Mouse (Mus musculus) kidney, embryonic 16.5 days (tissue): Measurements from ENCODE around the gene Map3k13. TPM values are rescaled to one million over a fixed set of nuclear protein-coding genes. Genes with fewer than 3 reads are reported as not detected.

Experiments
- ATAC-seq: fragments of 200-750 bp; cut with Nextera tagmentation; 2 replicates; pipeline ENCODE4 v1.8.0; 2017; ENCODE audit warnings: moderate TSS enrichment; ENCODE audit not compliant: low FRiP score, low TSS enrichment
- H3K27ac ChIP-seq: fragments of 300-500 bp; sonication (generic); 2 replicates; pipeline ENCODE4 v1.5.1; 2014; ENCODE audit warnings: low read length
- H3K27me3 ChIP-seq: fragments of 300-500 bp; sonication (generic); 2 replicates; pipeline ENCODE4 v1.6.1; 2014; ENCODE audit warnings: low read length, control low read depth, mixed read lengths; ENCODE audit not compliant: insufficient read depth
- H3K36me3 ChIP-seq: fragments of 300-500 bp; sonication (generic); 2 replicates; pipeline ENCODE4 v1.6.1; 2014; ENCODE audit warnings: low read length, control low read depth, mixed read lengths; ENCODE audit not compliant: insufficient read depth
- H3K4me1 ChIP-seq: fragments of 300-500 bp; sonication (generic); 2 replicates; pipeline ENCODE4 v1.6.1; 2014; ENCODE audit warnings: low read length, control low read depth, mixed read lengths; ENCODE audit not compliant: insufficient read depth
- H3K4me2 ChIP-seq: fragments of 300-500 bp; sonication (generic); replicated peaks from 2 replicates; pipeline ENCODE4 v1.6.1; 2014; ENCODE audit warnings: low read depth, low read length
- H3K4me3 ChIP-seq: fragments of 300-500 bp; sonication (generic); 2 replicates; pipeline ENCODE4 v1.5.1; 2014; ENCODE audit warnings: mild to moderate bottlenecking, low read length
- H3K9ac ChIP-seq: fragments of 300-500 bp; sonication (generic); replicated peaks from 2 replicates; pipeline ENCODE4 v1.6.1; 2014; ENCODE audit warnings: low read length
- H3K9me3 ChIP-seq: fragments of 300-500 bp; sonication (generic); 2 replicates; pipeline ENCODE4 v1.6.1; 2016; ENCODE audit warnings: low read length, control low read depth
- WGBS: fragments of 180-500 bp; shearing (Covaris S2); extraction: QIAGEN DNeasy Blood & Tissue Kit; methylation state at CpG from one replicate; pipeline ENCODE4 v1.1.7; 2014; 5-methylcytosine and 5-hydroxymethylcytosine counted together
- polyA plus RNA-seq: library from polyadenylated mRNA; unstranded; fragments of >200 nt; fragmentation: Nextera tagmentation; extraction: Ambion mirVana; gene quantifications from 2 replicates; pipeline ENCODE4 v1.2.1, GENCODE M21; 2015

Gene Map3k13
- polyA plus RNA-seq = 1.0 and 1.2 TPM in 2 replicates

DNA sequence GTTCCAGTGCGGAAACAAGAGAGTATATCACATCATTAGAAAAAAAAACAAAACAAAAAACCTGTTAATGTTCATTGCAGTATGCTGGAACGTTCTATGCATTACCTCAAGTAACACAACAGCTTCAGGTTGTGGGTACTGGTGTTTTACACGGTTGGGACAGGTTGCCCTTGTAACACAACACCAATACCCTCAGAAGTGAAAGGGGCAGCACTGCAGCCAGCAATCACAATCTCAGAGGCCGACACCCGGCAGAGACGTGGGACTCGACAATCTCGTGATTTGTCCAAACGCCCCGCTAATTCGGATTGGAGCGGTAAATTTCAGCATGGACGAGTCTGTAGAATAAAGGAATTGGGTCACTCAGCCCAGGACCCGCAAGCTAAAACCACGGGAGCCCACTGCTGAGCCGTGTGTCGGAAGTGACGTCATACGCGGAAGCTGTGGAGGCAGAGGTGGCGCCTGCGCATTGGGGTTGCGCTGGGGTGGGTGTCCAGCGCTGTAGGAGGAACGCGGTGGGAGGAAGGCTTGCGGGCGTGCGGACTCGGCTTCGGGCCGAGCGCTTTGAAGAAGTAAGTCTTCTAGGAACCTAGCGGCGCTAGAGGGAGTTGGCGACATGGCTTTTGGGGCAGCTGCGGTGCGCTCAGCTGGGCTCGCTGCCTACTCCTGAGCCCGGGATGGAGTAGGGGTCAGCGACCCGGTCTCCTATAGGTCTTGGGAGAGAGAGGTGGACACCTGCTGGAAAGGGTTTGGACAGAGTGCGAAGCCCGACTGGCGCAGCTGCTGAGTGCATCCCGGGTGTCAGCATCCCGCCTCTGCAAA lies at the start of gene Map3k13:
Gene Map3k13 (plus strand): TSS at position 472 of the 822 bp plus-strand sequence.
- Histone ChIP-seq H3K9me3 (0 out of 2 replicates have a peak, but pooled peaks cover 3% of the 10 kb centered on the region), H3K36me3 (0 out of 2 replicates have a peak, but pooled peaks cover under 1% of the 10 kb centered on the region), H3K4me1 (peaks cover 10% of the 10 kb centered on the region; the same call in 1 of the 2 replicates), H3K4me2 (peak within 1 kb of the TSS; percentile 95), H3K4me3 (peak within 1 kb of the TSS; percentile 70), H3K27me3 (no peaks in the 10 kb centered on the region), H3K27ac (peak within 1 kb of the TSS; percentile 72), H3K9ac (peak within 1 kb of the TSS; percentile 82)
- 2% methylated on average over 47 of the region's 47 CpGs for WGBS
- peak; percentile 99 for ATAC-seq

DNA sequence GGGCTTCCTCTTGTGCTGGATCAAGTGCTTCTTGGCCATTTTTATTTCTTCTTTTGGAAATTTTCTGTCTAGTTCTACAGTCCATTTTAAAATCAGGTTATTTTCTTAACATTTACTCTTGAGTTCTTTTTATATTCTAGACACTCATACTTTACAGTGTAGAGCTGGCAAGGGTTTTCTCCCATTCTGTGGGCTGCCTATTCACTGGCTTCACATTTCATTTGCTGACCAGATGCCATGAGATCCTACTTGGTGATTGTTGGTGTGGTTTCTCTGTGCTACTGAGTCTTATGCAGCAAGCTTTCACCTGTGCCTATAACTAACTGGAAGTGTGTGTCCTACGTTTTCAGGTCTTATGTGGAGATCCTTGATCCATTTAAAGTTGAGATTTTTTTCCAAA lies 35.7 kb upstream of the Map3k13 start:
- H3K9ac ChIP-seq = no peak overlapping the region
- no peak overlapping the region for H3K27ac ChIP-seq
- WGBS = 89% methylated on average over 1 of the region's 1 CpGs
- no peaks in the 10 kb centered on the region for H3K9me3 ChIP-seq
- H3K27me3 ChIP-seq = no peaks in the 10 kb centered on the region
- ATAC-seq = no peak
- no peak overlapping the region for H3K4me2 ChIP-seq
- H3K4me3 ChIP-seq = no peak overlapping the region
- no peaks in the 10 kb centered on the region for H3K36me3 ChIP-seq
- H3K4me1 ChIP-seq = no peaks in the 10 kb centered on the region

DNA sequence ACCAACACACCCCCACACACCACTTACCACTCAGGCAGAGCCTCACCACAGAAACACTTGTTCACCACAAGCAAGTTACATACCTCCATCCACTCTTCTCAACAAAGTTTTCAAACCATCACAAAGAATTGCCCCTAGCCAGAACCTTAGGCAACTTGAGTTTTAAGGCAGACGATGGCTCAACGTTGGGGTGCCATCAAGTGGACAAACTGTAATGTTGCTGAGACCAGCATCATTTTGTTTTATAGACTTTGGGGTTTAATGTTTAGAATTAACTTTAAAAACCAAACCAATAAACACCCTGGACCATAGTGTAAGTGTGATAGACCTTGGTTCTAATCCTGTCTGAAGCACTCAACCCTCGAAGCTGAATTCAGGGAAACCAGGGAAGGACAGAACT lies 25.9 kb upstream of the Map3k13 start:
- WGBS = 74% methylated on average over 3 of the region's 3 CpGs
- no peak overlapping the region for H3K27ac ChIP-seq
- no peak overlapping the region for H3K4me2 ChIP-seq
- H3K4me3 ChIP-seq = no peak overlapping the region
- H3K4me1 ChIP-seq = no peaks in the 10 kb centered on the region
- H3K9ac ChIP-seq = no peak overlapping the region
- H3K36me3 ChIP-seq = no peaks in the 10 kb centered on the region
- ATAC-seq = no peak
- no peaks in the 10 kb centered on the region for H3K27me3 ChIP-seq
- H3K9me3 ChIP-seq = no peaks in the 10 kb centered on the region

DNA sequence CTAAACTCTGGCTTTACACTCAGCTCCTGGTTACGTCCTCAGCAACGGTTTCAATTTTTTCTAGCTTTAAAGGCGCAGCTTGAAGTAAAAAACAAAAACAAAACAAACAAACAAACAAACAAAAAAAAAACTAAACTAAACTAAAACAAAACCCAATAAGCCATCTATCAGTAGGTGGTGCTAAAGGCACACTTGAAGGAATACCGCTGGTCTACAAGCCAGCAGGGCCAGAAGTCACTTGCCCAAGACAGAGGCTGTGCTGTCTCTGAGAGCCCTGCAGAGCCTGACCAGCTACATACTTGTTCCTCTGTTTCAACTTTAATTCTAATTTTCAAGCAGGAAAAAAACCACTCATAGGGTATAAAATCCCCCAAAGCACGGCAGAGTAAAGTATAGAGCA lies 24.5 kb upstream of the Map3k13 start:
- Histone ChIP-seq H3K27ac (no peak overlapping the region), H3K4me3 (no peak overlapping the region), H3K36me3 (no peaks in the 10 kb centered on the region), H3K9ac (no peak overlapping the region), H3K4me2 (no peak overlapping the region), H3K27me3 (no peaks in the 10 kb centered on the region), H3K4me1 (no peaks in the 10 kb centered on the region), H3K9me3 (no peaks in the 10 kb centered on the region)
- no peak for ATAC-seq
- 66% methylated on average over 5 of the region's 5 CpGs for WGBS

DNA sequence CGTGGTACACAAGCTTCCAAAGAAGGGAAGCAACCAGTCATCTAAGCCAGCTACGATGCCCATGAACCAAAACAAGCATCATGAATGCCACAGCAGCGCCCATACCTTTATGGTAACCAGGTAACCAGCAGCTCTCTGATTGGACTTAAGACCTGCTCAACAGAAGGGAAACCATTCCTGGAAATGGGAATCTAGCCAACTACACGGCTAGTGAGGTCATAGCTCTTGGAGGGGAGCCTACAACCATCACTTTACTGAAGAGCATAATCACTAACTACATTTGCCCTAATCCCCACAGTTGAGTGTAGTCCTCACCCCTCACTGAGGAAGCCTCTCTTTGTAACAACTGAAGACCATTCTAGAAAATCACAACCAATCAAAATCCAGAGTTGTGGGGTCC lies 19.4 kb upstream of the Map3k13 start:
- WGBS = 90% methylated on average over 4 of the region's 4 CpGs
- H3K9ac ChIP-seq = no peak overlapping the region
- H3K27me3 ChIP-seq = no peaks in the 10 kb centered on the region
- no peaks in the 10 kb centered on the region for H3K36me3 ChIP-seq
- H3K4me3 ChIP-seq = no peak overlapping the region
- H3K9me3 ChIP-seq = no peaks in the 10 kb centered on the region
- H3K4me2 ChIP-seq = no peak overlapping the region
- H3K27ac ChIP-seq = no peak overlapping the region
- ATAC-seq = no peak
- no peaks in the 10 kb centered on the region for H3K4me1 ChIP-seq

DNA sequence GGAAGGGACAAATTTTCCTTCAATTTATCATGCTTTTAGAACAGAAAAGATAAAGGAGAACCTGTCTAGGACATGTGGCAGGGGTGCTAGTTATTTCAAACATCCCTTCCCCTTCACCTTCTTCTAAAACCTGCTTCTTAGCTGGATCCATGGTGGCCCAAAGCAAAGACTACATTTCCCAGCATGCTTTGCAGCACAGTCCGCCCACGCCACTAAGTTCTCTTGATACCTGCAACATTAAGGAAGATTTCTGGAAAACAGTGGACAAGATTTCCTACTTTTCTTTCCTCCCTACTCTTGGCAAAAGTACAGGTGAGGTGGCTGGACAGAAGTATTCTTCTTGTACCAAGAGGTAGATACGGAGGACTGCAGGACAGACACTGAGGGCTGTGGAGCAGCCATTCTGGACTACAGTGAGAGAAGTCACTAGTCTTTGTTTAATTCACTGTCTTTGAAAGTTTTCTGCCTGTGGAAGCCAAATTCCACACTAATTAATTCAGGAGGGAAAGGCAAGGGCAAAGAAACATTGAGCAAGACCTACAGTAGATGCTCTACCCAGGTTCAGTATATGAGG lies 15.8 kb upstream of the Map3k13 start:
- no peak for ATAC-seq
- peak overlapping the region; percentile 29 for H3K4me3 ChIP-seq
- 54% methylated on average over 3 of the region's 3 CpGs for WGBS
- peak overlapping the region; percentile 20; the same call in 1 of the 2 replicates for H3K4me2 ChIP-seq
- no peak overlapping the region for H3K9ac ChIP-seq
- H3K36me3 ChIP-seq = no peaks in the 10 kb centered on the region
- H3K4me1 ChIP-seq = no peaks in the 10 kb centered on the region
- H3K27ac ChIP-seq = no peak overlapping the region
- H3K9me3 ChIP-seq = no peaks in the 10 kb centered on the region
- no peaks in the 10 kb centered on the region for H3K27me3 ChIP-seq

DNA sequence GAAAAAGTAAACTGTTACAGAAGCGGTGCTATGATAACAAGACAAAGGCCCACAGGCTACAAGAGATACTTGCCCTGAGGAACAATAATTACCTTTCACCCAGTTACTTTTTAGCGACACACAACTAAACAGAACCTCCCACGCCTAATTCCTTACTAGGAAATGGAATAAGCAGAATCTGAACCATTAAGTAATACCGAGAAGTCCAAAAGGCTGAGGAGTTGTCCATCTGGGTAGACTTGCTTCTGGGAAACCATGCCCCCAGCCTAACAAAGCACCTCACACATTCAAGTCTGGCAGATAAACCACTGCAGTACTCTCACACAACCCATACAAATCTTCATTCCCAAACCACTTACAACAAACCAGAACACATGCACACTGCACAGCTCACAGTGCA lies 15.0 kb upstream of the Map3k13 start:
- H3K4me2 ChIP-seq = no peak overlapping the region

DNA sequence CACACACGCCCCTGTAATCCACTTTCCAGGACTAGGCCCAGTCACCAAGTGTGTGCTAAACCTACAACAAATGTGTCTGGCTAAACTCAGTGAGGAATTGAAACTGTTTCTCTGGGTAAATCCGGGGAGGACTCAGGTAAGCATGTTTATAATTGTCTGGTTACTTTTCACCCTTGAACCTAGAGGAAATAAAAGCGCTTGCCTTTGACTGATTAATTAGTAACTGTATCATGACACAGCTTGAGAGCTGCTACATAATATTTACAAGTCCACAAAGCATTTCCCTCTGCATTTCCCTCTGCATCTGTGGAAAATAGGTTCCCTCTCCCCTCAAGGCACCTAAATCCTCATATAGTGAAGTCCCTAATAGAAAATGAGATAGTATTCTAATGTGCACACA lies 12.9 kb upstream of the Map3k13 start:
- Histone ChIP-seq H3K4me1 (no peaks in the 10 kb centered on the region), H3K36me3 (no peaks in the 10 kb centered on the region), H3K9ac (no peak overlapping the region), H3K4me3 (no peak overlapping the region), H3K27me3 (no peaks in the 10 kb centered on the region), H3K27ac (no peak overlapping the region), H3K9me3 (no peaks in the 10 kb centered on the region), H3K4me2 (no peak overlapping the region)
- WGBS = 34% methylated on average over 3 of the region's 3 CpGs
- ATAC-seq = no peak

More for the DNA sequence above, 15.0 kb upstream of the Map3k13 start:
- Histone ChIP-seq H3K9me3 (no peaks in the 10 kb centered on the region), H3K9ac (no peak overlapping the region), H3K4me1 (no peaks in the 10 kb centered on the region), H3K36me3 (no peaks in the 10 kb centered on the region), H3K4me3 (no peak overlapping the region), H3K27ac (no peak overlapping the region), H3K27me3 (no peaks in the 10 kb centered on the region)
- ATAC-seq = no peak
- 85% methylated on average over 4 of the region's 4 CpGs for WGBS

DNA sequence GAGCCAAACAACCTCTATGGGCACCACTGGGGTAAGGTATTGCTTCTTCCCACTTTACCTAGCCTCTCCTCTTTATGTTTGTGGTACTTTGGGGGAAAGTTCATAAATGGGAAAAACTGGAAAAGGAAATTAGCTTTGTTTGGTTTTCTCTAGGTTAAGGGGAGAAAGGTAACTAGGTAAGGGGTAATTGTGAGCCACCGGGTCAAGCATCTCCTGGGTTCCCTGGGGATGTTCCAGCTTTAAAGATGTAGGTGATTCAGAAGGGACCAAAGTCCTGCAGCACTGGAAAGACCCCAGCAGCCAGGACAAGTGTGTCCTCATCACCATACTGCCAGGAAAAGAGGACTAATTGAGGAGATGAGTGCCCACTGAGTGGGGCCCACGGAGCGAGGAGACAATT lies 12.3 kb upstream of the Map3k13 start:
- Histone ChIP-seq H3K9me3 (no peaks in the 10 kb centered on the region), H3K4me3 (no peak overlapping the region), H3K27ac (no peak overlapping the region), H3K4me2 (no peak overlapping the region), H3K27me3 (no peaks in the 10 kb centered on the region), H3K36me3 (no peaks in the 10 kb centered on the region), H3K4me1 (no peaks in the 10 kb centered on the region), H3K9ac (no peak overlapping the region)
- no peak for ATAC-seq
- WGBS = 84% methylated on average over 3 of the region's 3 CpGs

DNA sequence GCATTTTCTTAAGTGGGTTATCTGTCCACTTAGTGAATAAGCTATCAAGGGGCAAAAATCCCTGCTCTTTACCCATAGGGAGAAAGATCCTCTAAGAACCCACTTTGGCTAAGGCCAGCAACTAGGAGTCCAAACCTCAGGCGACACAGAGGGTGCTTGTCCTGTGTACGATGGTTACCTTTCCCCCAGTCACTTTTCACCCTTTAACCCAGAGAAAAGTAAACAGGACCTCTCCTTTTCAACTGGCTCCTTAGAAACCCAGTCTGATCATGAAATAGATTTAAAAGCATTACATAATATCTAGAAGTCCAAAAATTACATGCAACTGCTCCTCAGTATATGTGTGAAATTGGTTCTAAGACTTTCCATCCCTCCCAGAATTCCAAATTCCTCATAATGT lies 11.3 kb upstream of the Map3k13 start:
- 62% methylated on average over 2 of the region's 2 CpGs for WGBS
- no peak overlapping the region for H3K4me3 ChIP-seq
- peaks cover 4% of the 10 kb centered on the region for H3K4me1 ChIP-seq
- ATAC-seq = no peak
- H3K9ac ChIP-seq = no peak overlapping the region
- H3K27me3 ChIP-seq = no peaks in the 10 kb centered on the region
- no peaks in the 10 kb centered on the region for H3K36me3 ChIP-seq
- H3K4me2 ChIP-seq = no peak overlapping the region
- no peaks in the 10 kb centered on the region for H3K9me3 ChIP-seq
- no peak overlapping the region for H3K27ac ChIP-seq
